Mouse (Mus musculus): Measurements from ENCODE around the gene Cttnbp2. TPM values are rescaled to one million over a fixed set of nuclear protein-coding genes. Genes with fewer than 3 reads are reported as not detected.

Gene Cttnbp2
- polyA plus RNA-seq, 1 experiment, result not detected

DNA sequence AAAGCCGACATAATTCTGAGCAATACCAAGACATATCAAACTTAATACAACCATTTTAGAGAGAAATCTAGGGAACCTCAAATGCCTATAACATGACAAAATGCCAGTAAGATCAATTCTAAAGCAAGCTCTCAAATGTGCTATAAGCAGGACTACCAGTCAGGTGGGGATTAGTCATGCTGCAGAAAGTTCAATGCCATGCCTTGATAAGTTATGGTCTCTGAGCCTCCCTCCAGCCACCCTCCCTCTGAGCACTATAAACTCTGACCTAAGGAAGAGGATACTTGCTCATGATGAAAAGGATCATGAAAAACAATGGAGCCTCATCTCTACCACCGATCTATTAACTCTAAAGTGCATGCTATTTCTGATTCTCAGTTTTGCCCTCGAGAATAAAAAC, 82.3 kb downstream of the Cttnbp2 start:
- Histone ChIP-seq H3K36me3 (ENCODE audit: control insufficient read depth, insufficient read depth) (no peaks in the 10 kb centered on the region), H3K4me2 (ENCODE audit: low read depth) (no peak overlapping the region), H3K4me3 (no peak overlapping the region), H3ac (ENCODE audit: control insufficient read depth, insufficient read length) (no peak overlapping the region), H3K79me2 (ENCODE audit: control insufficient read depth, insufficient read depth) (no peaks in the 10 kb centered on the region), H3K27me3 (ENCODE audit: control insufficient read depth, insufficient read depth, insufficient read length) (no peaks in the 10 kb centered on the region)
- TF ChIP-seq POLR2AphosphoS2 (IDR thresholded peaks at IDR 0.05; ENCODE audit: insufficient read length, low read depth) (no peak), E2F4 (IDR thresholded peaks at IDR 0.05; ENCODE audit: insufficient read depth) (no peak), CEBPB (IDR thresholded peaks at IDR 0.05; ENCODE audit: insufficient read depth, poor library complexity, severe bottlenecking) (no peak), SRF (IDR thresholded peaks at IDR 0.05; ENCODE audit: control insufficient read depth, insufficient read length, low read depth) (no peak), MYOG (IDR thresholded peaks at IDR 0.05; ENCODE audit: control insufficient read depth in 1 of 3, insufficient read depth in 1 of 3, insufficient read length in 2 of 3, low read depth in 2 of 3) (no peak), USF1 (IDR thresholded peaks at IDR 0.05; ENCODE audit: low read depth) (no peak), MYOD1 (IDR thresholded peaks at IDR 0.05; ENCODE audit: control insufficient read depth in 1 of 3, insufficient read length in 2 of 3, low read depth in 2 of 3) (no peak), MAX (IDR thresholded peaks at IDR 0.05; ENCODE audit: low read depth) (no peak), TCF3 (IDR thresholded peaks at IDR 0.05; ENCODE audit: insufficient read length, low read depth) (no peak), POLR2A (IDR thresholded peaks at IDR 0.05; ENCODE audit: insufficient read length, low read depth) (no peak)

DNA sequence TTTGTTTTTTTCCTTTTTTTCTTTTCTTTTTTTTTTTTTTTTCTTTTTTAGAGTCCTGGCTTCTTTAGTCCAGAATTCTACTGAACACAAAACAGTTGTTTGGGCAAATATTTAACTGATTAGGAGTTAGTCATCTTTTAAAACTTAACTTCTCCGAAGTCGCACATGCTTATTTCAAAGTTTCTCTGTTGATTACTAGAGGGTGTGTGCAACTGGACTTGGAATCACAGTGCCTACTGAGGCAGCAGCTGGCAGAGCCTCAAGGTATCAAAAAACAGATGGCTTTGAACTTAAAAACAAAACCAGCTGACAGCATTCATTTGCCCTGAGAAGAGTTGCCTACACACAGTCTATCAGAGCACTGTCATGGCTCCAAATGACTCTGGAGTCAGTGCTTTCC, 82.8 kb downstream of the Cttnbp2 start:
- no peak overlapping the region for H3K4me2 ChIP-seq (ENCODE audit: low read depth)
- TF ChIP-seq TCF12 (IDR thresholded peaks at IDR 0.05; ENCODE audit: insufficient read depth, poor library complexity, severe bottlenecking), result no peak
- TF ChIP-seq MYOG (IDR thresholded peaks at IDR 0.05; ENCODE audit: control insufficient read depth in 1 of 3, insufficient read depth in 1 of 3, insufficient read length in 2 of 3, low read depth in 2 of 3), result no peak
- TF ChIP-seq MYOD1 (IDR thresholded peaks at IDR 0.05; ENCODE audit: control insufficient read depth in 1 of 3, insufficient read length in 2 of 3, low read depth in 2 of 3), result no peak
- no peak for TF ChIP-seq TCF3 (IDR thresholded peaks at IDR 0.05; ENCODE audit: insufficient read length, low read depth)
- TF ChIP-seq MAX (IDR thresholded peaks at IDR 0.05; ENCODE audit: low read depth), result no peak
- TF ChIP-seq E2F4 (IDR thresholded peaks at IDR 0.05; ENCODE audit: insufficient read depth), result no peak
- no peak for TF ChIP-seq CEBPB (IDR thresholded peaks at IDR 0.05; ENCODE audit: insufficient read depth, poor library complexity, severe bottlenecking)
- no peak for TF ChIP-seq POLR2A (IDR thresholded peaks at IDR 0.05; ENCODE audit: insufficient read length, low read depth)
- no peak for TF ChIP-seq USF1 (IDR thresholded peaks at IDR 0.05; ENCODE audit: low read depth)
- no peak for TF ChIP-seq POLR2AphosphoS2 (IDR thresholded peaks at IDR 0.05; ENCODE audit: insufficient read length, low read depth)
- no peak for TF ChIP-seq SRF (IDR thresholded peaks at IDR 0.05; ENCODE audit: control insufficient read depth, insufficient read length, low read depth)
- TF ChIP-seq REST (IDR thresholded peaks at IDR 0.05; ENCODE audit: insufficient read depth, insufficient read length), result no peak
- H3K36me3 ChIP-seq (ENCODE audit: control insufficient read depth, insufficient read depth), result no peaks in the 10 kb centered on the region
- no peak overlapping the region for H3K4me3 ChIP-seq
- H3ac ChIP-seq (ENCODE audit: control insufficient read depth, insufficient read length), result no peak overlapping the region
- H3K79me2 ChIP-seq (ENCODE audit: control insufficient read depth, insufficient read depth), result no peaks in the 10 kb centered on the region
- H3K27me3 ChIP-seq (ENCODE audit: control insufficient read depth, insufficient read depth, insufficient read length), result no peaks in the 10 kb centered on the region

DNA sequence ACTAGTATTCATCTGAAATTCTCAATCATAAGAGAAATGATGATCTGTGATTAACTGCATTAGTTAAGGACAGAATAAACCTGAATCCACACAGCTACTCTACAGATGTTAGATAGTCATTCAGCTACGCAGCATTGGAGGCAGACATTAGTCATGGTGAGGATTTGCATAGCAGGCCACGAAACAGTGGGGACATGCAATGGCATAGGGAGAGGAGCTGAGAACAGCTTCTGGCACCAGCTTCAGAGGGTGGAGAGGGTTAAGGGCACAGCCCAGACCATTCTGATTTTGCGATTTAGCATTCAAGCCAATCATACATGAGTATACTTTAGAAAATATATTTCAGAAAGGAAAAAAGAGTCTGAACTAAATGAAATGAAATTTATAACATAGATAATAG, 84.6 kb downstream of the Cttnbp2 start:
- Histone ChIP-seq H3K4me2 (ENCODE audit: low read depth) (no peak overlapping the region), H3ac (ENCODE audit: control insufficient read depth, insufficient read length) (no peak overlapping the region), H3K27me3 (ENCODE audit: control insufficient read depth, insufficient read depth, insufficient read length) (no peaks in the 10 kb centered on the region), H3K36me3 (ENCODE audit: control insufficient read depth, insufficient read depth) (no peaks in the 10 kb centered on the region), H3K4me3 (no peak overlapping the region), H3K79me2 (ENCODE audit: control insufficient read depth, insufficient read depth) (no peaks in the 10 kb centered on the region)
- no peak for TF ChIP-seq TCF12 (IDR thresholded peaks at IDR 0.05; ENCODE audit: insufficient read depth, poor library complexity, severe bottlenecking)
- no peak for TF ChIP-seq TCF3 (IDR thresholded peaks at IDR 0.05; ENCODE audit: insufficient read length, low read depth)
- TF ChIP-seq MYOD1 (IDR thresholded peaks at IDR 0.05; ENCODE audit: control insufficient read depth in 1 of 3, insufficient read length in 2 of 3, low read depth in 2 of 3), result no peak
- no peak for TF ChIP-seq REST (IDR thresholded peaks at IDR 0.05; ENCODE audit: insufficient read depth, insufficient read length)
- TF ChIP-seq MAX (IDR thresholded peaks at IDR 0.05; ENCODE audit: low read depth), result no peak
- no peak for TF ChIP-seq POLR2A (IDR thresholded peaks at IDR 0.05; ENCODE audit: insufficient read length, low read depth)
- TF ChIP-seq SRF (IDR thresholded peaks at IDR 0.05; ENCODE audit: control insufficient read depth, insufficient read length, low read depth), result no peak
- TF ChIP-seq MYOG (IDR thresholded peaks at IDR 0.05; ENCODE audit: control insufficient read depth in 1 of 3, insufficient read depth in 1 of 3, insufficient read length in 2 of 3, low read depth in 2 of 3), result no peak
- TF ChIP-seq POLR2AphosphoS2 (IDR thresholded peaks at IDR 0.05; ENCODE audit: insufficient read length, low read depth), result no peak
- TF ChIP-seq CEBPB (IDR thresholded peaks at IDR 0.05; ENCODE audit: insufficient read depth, poor library complexity, severe bottlenecking), result no peak
- no peak for TF ChIP-seq E2F4 (IDR thresholded peaks at IDR 0.05; ENCODE audit: insufficient read depth)
- no peak for TF ChIP-seq USF1 (IDR thresholded peaks at IDR 0.05; ENCODE audit: low read depth)

DNA sequence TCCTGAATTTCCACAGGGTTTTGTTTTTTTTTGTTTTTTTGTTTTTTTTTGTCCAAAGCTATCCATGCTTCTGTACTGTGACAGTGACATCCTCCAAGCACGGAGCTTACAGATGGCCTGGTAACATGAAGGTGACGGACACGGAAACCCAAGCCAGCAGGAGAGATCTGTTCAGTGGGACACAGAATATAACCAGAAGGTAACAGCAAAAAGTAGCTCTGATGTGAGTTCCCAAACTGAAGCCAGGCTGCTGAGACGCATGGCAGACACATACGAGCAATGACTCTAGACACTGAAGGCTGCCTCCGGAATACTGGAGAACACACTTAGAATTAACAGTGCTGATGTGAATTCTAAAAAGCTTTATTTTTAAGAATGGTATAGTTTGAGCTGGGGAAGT, 89.8 kb downstream of the Cttnbp2 start:
- Histone ChIP-seq H3K36me3 (ENCODE audit: control insufficient read depth, insufficient read depth) (no peaks in the 10 kb centered on the region), H3K79me2 (ENCODE audit: control insufficient read depth, insufficient read depth) (no peaks in the 10 kb centered on the region), H3K27me3 (ENCODE audit: control insufficient read depth, insufficient read depth, insufficient read length) (no peaks in the 10 kb centered on the region), H3K4me2 (ENCODE audit: low read depth) (no peak overlapping the region), H3K4me3 (no peak overlapping the region), H3ac (ENCODE audit: control insufficient read depth, insufficient read length) (no peak overlapping the region)
- TF ChIP-seq SRF (IDR thresholded peaks at IDR 0.05; ENCODE audit: control insufficient read depth, insufficient read length, low read depth) (no peak), REST (IDR thresholded peaks at IDR 0.05; ENCODE audit: insufficient read depth, insufficient read length) (no peak), MYOG (IDR thresholded peaks at IDR 0.05; ENCODE audit: control insufficient read depth in 1 of 3, insufficient read depth in 1 of 3, insufficient read length in 2 of 3, low read depth in 2 of 3) (no peak), POLR2AphosphoS2 (IDR thresholded peaks at IDR 0.05; ENCODE audit: insufficient read length, low read depth) (no peak), POLR2A (IDR thresholded peaks at IDR 0.05; ENCODE audit: insufficient read length, low read depth) (no peak), CEBPB (IDR thresholded peaks at IDR 0.05; ENCODE audit: insufficient read depth, poor library complexity, severe bottlenecking) (no peak), MYOD1 (IDR thresholded peaks at IDR 0.05; ENCODE audit: control insufficient read depth in 1 of 3, insufficient read length in 2 of 3, low read depth in 2 of 3) (no peak), TCF12 (IDR thresholded peaks at IDR 0.05; ENCODE audit: insufficient read depth, poor library complexity, severe bottlenecking) (no peak), USF1 (IDR thresholded peaks at IDR 0.05; ENCODE audit: low read depth) (no peak), E2F4 (IDR thresholded peaks at IDR 0.05; ENCODE audit: insufficient read depth) (no peak), TCF3 (IDR thresholded peaks at IDR 0.05; ENCODE audit: insufficient read length, low read depth) (no peak), MAX (IDR thresholded peaks at IDR 0.05; ENCODE audit: low read depth) (no peak)

Measured in myocyte (in vitro differentiated cells).